Mouse (Mus musculus) intestine, embryonic 14.5 days (tissue): Measurements from ENCODE around the gene Nacc1. TPM values are rescaled to one million over a fixed set of nuclear protein-coding genes. Genes with fewer than 3 reads are reported as not detected.
A peak's percentile ranks its signal among the peaks of the same experiment; 100 is the strongest.

ENCODE experiments used
- ATAC-seq: fragments of 200-750 bp; cut with Nextera tagmentation; replicated peaks from 2 replicates; pipeline ENCODE4 v1.8.0; 2017; ENCODE audit warnings: low read depth, moderate number of reproducible peaks, moderate TSS enrichment, moderate library complexity; ENCODE audit not compliant: low FRiP score, low TSS enrichment
- DNase-seq: peaks from one replicate; pipeline ENCODE4 v3.0.0-alpha.2; 2018; ENCODE audit warnings: low spot score
- H3K27ac ChIP-seq: fragments of 300-500 bp; sonication (generic); 2 replicates; pipeline ENCODE4 v1.5.1; 2014; ENCODE audit warnings: low read depth, mild to moderate bottlenecking, control low read depth
- H3K27me3 ChIP-seq: fragments of 300-500 bp; sonication (generic); replicated peaks from 2 replicates; pipeline ENCODE4 v1.6.1; 2014; ENCODE audit warnings: low read length, control low read depth; ENCODE audit not compliant: control insufficient read depth, insufficient read depth
- H3K36me3 ChIP-seq: fragments of 300-500 bp; sonication (generic); 2 replicates; pipeline ENCODE4 v1.6.1; 2014; ENCODE audit warnings: low read length, control low read depth; ENCODE audit not compliant: control insufficient read depth, insufficient read depth
- H3K4me1 ChIP-seq: fragments of 300-500 bp; sonication (generic); replicated peaks from 2 replicates; pipeline ENCODE4 v1.6.1; 2014; ENCODE audit warnings: low read length, control low read depth, mixed read lengths; ENCODE audit not compliant: control insufficient read depth, insufficient read depth
- H3K4me2 ChIP-seq: fragments of 300-500 bp; sonication (generic); 2 replicates; pipeline ENCODE4 v1.6.1; 2014; ENCODE audit warnings: low read length
- H3K4me3 ChIP-seq: fragments of 300-500 bp; sonication (generic); 2 replicates; pipeline ENCODE4 v1.5.1; 2014; ENCODE audit warnings: low read depth, low read length, control low read depth, mixed read lengths
- H3K9ac ChIP-seq: fragments of 300-500 bp; sonication (generic); 2 replicates; pipeline ENCODE4 v1.6.1; 2014; ENCODE audit warnings: mild to moderate bottlenecking, low read length
- H3K9me3 ChIP-seq: fragments of 300-500 bp; sonication (generic); 2 replicates; pipeline ENCODE4 v1.6.1; 2016; ENCODE audit warnings: low read length, control low read depth; ENCODE audit not compliant: control insufficient read depth
- WGBS: fragments of 180-500 bp; shearing (Covaris S2); extraction: QIAGEN DNeasy Blood & Tissue Kit; methylation state at CpG from one replicate; pipeline ENCODE4 v1.1.7; 2014; 5-methylcytosine and 5-hydroxymethylcytosine counted together
- polyA plus RNA-seq: library from polyadenylated mRNA; unstranded; fragments of >200 nt; fragmentation: Nextera tagmentation; extraction: Ambion mirVana; gene quantifications from 2 replicates; pipeline ENCODE4 v1.2.1, GENCODE M21; 2014

Gene Nacc1
- polyA plus RNA-seq, 1 experiment from 2014 or later, result 25.0 TPM

- H3K4me1 ChIP-seq, result peaks cover 36% of the 10 kb centered on the region
- no peak overlapping the region for H3K4me3 ChIP-seq
- H3K36me3 ChIP-seq, result no peaks in the 10 kb centered on the region
- peak overlapping the region; percentile 93 for H3K27ac ChIP-seq
- no peaks in the 10 kb centered on the region for H3K9me3 ChIP-seq
- H3K9ac ChIP-seq, result no peak overlapping the region
- H3K4me2 ChIP-seq, result peak overlapping the region; percentile 41; the same call in 1 of the 2 replicates
- ATAC-seq, result no peak; the same call in 1 of the 2 replicates
- peaks cover 11% of the 10 kb centered on the region for H3K27me3 ChIP-seq
- 69% methylated on average over 6 of the region's 6 CpGs for WGBS
- DNase-seq, result no peak
These were observed 34.8 kb upstream of the Nacc1 start for GRCm38 (mm10) chr8:84722530-84722849.

- H3K27me3 ChIP-seq, result peaks cover 40% of the 10 kb centered on the region
- H3K36me3 ChIP-seq, result no peaks in the 10 kb centered on the region
- H3K27ac ChIP-seq, result no peak overlapping the region
- H3K4me2 ChIP-seq, result no peak overlapping the region
- no peak overlapping the region for H3K9ac ChIP-seq
- DNase-seq (no peak), ATAC-seq (no peak)
- H3K4me1 ChIP-seq, result peaks cover 21% of the 10 kb centered on the region
- WGBS, result 69% methylated on average over 5 of the region's 5 CpGs
- H3K4me3 ChIP-seq, result no peak overlapping the region
- no peaks in the 10 kb centered on the region for H3K9me3 ChIP-seq
These were observed 31.5 kb upstream of the Nacc1 start for GRCm38 (mm10) chr8:84718959-84719690.

DNA sequence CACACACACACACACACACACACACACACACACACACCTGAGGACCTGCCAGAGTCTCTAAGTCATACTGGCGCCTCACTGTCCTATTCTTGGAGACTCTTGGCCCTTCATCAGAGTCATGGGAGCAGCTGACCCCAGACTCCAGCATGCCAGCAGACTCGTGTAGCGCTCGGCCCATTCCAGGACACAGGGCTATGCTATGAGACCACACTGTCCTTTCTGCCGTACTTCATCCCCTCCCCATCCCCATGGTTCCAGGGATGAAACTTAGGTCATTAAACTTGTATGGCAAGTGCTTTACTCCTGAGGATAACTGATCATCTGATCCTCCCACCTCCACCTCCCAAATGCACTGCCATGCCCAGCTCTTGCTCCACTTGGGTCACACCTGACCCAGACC, 30.8 kb upstream of the Nacc1 start:
- no peak overlapping the region for H3K9ac ChIP-seq
- H3K36me3 ChIP-seq, result no peaks in the 10 kb centered on the region
- 83% methylated on average over 5 of the region's 5 CpGs for WGBS
- peaks cover 21% of the 10 kb centered on the region for H3K4me1 ChIP-seq
- no peak for ATAC-seq
- no peaks in the 10 kb centered on the region for H3K9me3 ChIP-seq
- H3K4me2 ChIP-seq, result no peak overlapping the region
- H3K27me3 ChIP-seq, result peaks cover 41% of the 10 kb centered on the region
- no peak for DNase-seq
- H3K4me3 ChIP-seq, result no peak overlapping the region
- no peak overlapping the region for H3K27ac ChIP-seq

DNA sequence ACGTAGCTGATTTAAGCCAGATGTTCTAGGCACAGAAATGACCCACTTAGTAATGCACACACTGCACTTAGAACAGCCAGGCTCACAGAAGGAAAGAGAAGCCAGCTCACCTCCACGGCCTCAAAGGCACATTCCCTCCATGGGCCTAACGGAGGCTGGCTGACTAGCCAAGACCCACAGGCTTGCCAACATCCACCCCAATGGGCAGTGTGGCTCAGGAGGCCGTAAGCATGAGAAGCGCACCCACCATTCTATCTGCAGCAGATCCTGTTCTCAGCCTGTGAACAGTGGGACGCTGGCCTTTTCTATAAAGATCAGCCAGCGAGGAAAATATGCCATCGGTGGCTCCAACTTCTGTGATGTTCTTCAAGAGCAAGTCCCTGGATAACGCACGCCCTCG, 29.1 kb upstream of the Nacc1 start:
- H3K36me3 ChIP-seq, result no peaks in the 10 kb centered on the region

DNA sequence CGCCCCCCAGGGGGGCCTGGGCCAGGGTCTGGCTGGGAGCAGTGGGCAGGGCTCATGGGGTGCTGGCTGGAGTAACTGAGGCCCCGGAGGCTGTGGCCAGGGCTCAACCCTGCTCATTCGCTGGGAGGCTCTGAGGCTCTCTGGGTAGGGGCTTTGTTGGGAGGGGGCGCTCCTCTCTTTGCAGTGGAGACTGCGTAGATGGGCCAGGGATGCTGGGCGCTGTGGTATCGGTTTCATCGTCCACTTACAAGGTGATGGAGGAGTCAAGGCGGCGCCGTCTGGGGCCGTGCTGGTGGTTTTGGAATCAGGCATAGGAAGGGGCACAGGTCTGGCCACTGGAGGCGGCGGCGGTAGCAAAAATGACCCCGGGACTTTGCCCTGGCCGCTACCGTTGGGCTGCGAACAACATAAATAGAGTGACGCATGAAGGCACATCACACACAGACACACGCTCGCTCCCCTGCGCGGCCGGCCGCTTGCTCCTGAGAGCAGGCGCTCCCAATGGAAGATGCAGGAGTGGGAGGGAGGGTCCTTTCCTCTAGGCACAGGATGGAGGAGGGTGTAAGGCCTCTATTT, 28.3 kb upstream of the Nacc1 start:
- H3K9ac ChIP-seq, result no peak overlapping the region
- H3K27me3 ChIP-seq, result peaks cover 49% of the 10 kb centered on the region
- no peak overlapping the region for H3K27ac ChIP-seq
- H3K4me1 ChIP-seq, result peaks cover 29% of the 10 kb centered on the region
- no peaks in the 10 kb centered on the region for H3K9me3 ChIP-seq
- H3K4me3 ChIP-seq, result no peak overlapping the region
- 14% methylated on average over 27 of the region's 27 CpGs for WGBS
- DNase-seq (no peak), ATAC-seq (no peak)
- H3K36me3 ChIP-seq, result no peaks in the 10 kb centered on the region
- no peak overlapping the region for H3K4me2 ChIP-seq

More for the DNA sequence above, 29.1 kb upstream of the Nacc1 start:
- H3K27me3 ChIP-seq, result peaks cover 41% of the 10 kb centered on the region
- ATAC-seq (no peak), DNase-seq (no peak)
- no peaks in the 10 kb centered on the region for H3K9me3 ChIP-seq
- 91% methylated on average over 11 of the region's 11 CpGs for WGBS
- no peak overlapping the region for H3K9ac ChIP-seq
- H3K4me2 ChIP-seq, result no peak overlapping the region
- H3K4me1 ChIP-seq, result peaks cover 23% of the 10 kb centered on the region
- no peak overlapping the region for H3K27ac ChIP-seq
- no peak overlapping the region for H3K4me3 ChIP-seq

GRCm38 (mm10) chr8:84714161-84714560, 26.5 kb upstream of the Nacc1 start:
- WGBS, result 72% methylated on average over 4 of the region's 4 CpGs
- ATAC-seq (no peak), DNase-seq (no peak)
- H3K9me3 ChIP-seq, result no peaks in the 10 kb centered on the region
- no peaks in the 10 kb centered on the region for H3K36me3 ChIP-seq
- no peak overlapping the region for H3K9ac ChIP-seq
- no peak overlapping the region for H3K4me3 ChIP-seq
- H3K27ac ChIP-seq, result peak overlapping the region; percentile 80; the same call in 1 of the 2 replicates
- no peak overlapping the region for H3K4me2 ChIP-seq
- peaks cover 51% of the 10 kb centered on the region for H3K27me3 ChIP-seq
- H3K4me1 ChIP-seq, result peaks cover 29% of the 10 kb centered on the region

DNA sequence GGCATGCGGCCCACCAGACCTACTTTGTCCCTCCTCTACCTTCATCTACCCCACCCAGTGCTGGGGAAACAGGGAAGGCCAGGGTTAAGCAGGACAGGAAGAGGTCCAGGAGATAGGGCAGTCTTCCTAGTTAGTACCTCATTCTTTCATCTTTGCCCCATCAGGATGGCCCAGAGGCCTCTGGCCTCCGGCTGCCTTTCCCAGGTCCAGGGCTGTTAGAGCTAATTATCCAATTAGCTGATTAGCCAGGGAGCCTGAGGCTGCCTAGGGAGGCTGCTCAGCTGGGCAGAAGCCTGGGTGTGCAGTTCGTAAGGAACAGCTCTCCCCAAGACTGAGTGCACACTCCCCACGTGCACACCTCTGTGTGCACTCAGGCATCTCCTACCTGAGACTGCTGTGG, 25.7 kb upstream of the Nacc1 start:
- Histone ChIP-seq H3K9me3 (no peaks in the 10 kb centered on the region), H3K36me3 (no peaks in the 10 kb centered on the region), H3K4me3 (no peak overlapping the region), H3K27me3 (peaks cover 54% of the 10 kb centered on the region), H3K9ac (no peak overlapping the region), H3K4me2 (no peak overlapping the region), H3K27ac (peak overlapping the region; percentile 80), H3K4me1 (peaks cover 33% of the 10 kb centered on the region)
- WGBS, result 68% methylated on average over 4 of the region's 4 CpGs
- DNase-seq (no peak), ATAC-seq (no peak)

DNA sequence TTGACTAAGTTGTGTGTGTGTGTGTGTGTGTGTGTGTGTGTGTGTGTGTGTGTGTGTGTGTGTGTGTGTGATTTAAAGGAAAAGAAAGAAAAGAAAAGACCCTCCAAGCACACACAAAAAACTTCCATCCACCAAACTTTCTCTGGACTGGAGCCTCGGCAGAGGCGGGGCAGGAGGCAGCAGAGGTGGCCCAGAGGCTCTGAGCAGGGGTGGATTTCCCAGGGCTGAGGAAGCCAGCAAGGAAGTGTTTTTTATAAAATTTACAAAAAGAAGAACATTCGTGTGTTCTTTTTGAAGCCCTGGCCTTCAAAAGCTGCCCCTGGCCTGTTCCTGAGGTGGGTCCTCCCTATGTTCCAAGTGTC, 25.1 kb upstream of the Nacc1 start:
- Histone ChIP-seq H3K27ac (peak overlapping the region; percentile 80), H3K9me3 (no peaks in the 10 kb centered on the region), H3K4me2 (no peak overlapping the region), H3K4me3 (no peak overlapping the region), H3K36me3 (no peaks in the 10 kb centered on the region), H3K9ac (no peak overlapping the region), H3K4me1 (peaks cover 36% of the 10 kb centered on the region), H3K27me3 (peaks cover 56% of the 10 kb centered on the region)
- ATAC-seq, result 0 out of 2 replicates have a peak, but pooled peaks have one; percentile 28
- WGBS, result 24% methylated on average over 3 of the region's 3 CpGs
- no peak for DNase-seq
